Mouse (Mus musculus): ENCODE data around the gene Shroom1. TPM values are rescaled to one million over a fixed set of nuclear protein-coding genes. Genes with fewer than 3 reads are reported as not detected.
A peak's percentile ranks its signal among the peaks of the same experiment; 100 is the strongest.

Shroom1 gene
- total and polyA plus RNA-seq, 2 experiments from 2014 or later, result 3.4 to 10.9 TPM

- H3K4me1 ChIP-seq (ENCODE audit: insufficient read depth, low read length), result no peaks in the 10 kb centered on the region
- H3K4me3 ChIP-seq (ENCODE audit: low read depth, low read length), result no peak overlapping the region
- H3K9me3 ChIP-seq (ENCODE audit: low read length), result no peaks in the 10 kb centered on the region
- no peaks in the 10 kb centered on the region for H3K36me3 ChIP-seq (ENCODE audit: insufficient read depth, low read length)
- no peak overlapping the region for H3K4me2 ChIP-seq (ENCODE audit: low read depth, low read length, poor library complexity, severe bottlenecking)
- DNase-seq (ENCODE audit: low spot score) (no peak), ATAC-seq (ENCODE audit: low FRiP score) (no peak)
- H3K27ac ChIP-seq (ENCODE audit: low read depth, low read length), result no peak overlapping the region
- H3K9ac ChIP-seq (replicated peaks; ENCODE audit: low read length, poor library complexity, severe bottlenecking), result no peak overlapping the region
- no peak for TF ChIP-seq CTCF (IDR thresholded peaks at IDR 0.05)
- H3K27me3 ChIP-seq (ENCODE audit: insufficient read depth, low read length), result no peaks in the 10 kb centered on the region
- 42% methylated on average over 12 of the region's 12 CpGs for WGBS
These were observed 15.1 kb upstream of the Shroom1 start for GRCm38 (mm10) chr11:53441921-53442320.

DNA sequence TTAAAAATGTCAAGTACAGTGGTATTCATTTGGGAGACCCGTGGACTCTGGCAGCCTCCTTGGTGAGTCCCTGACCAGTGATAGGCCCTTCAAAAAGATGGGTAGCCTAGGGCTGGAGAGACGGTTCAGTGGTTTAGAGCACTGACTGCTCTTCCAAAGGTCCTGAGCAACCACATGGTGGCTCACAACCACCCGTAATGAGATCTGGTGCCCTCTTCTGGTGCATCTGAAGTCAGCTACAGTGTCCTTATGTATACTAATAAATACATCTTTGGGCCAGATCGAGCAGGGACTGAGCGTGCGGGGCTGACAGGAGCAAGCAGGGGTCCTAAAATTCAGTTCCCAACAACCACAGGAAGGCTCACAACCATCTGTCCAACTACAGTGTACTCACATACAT lies 13.1 kb upstream of the Shroom1 start:
- Histone ChIP-seq H3K9me3 (ENCODE audit: low read length) (no peaks in the 10 kb centered on the region), H3K9ac (replicated peaks; ENCODE audit: low read length, poor library complexity, severe bottlenecking) (no peak overlapping the region), H3K4me2 (ENCODE audit: low read depth, low read length, poor library complexity, severe bottlenecking) (no peak overlapping the region), H3K36me3 (ENCODE audit: insufficient read depth, low read length) (no peaks in the 10 kb centered on the region), H3K4me3 (ENCODE audit: low read depth, low read length) (no peak overlapping the region), H3K4me1 (ENCODE audit: insufficient read depth, low read length) (no peaks in the 10 kb centered on the region), H3K27me3 (ENCODE audit: insufficient read depth, low read length) (no peaks in the 10 kb centered on the region), H3K27ac (ENCODE audit: low read depth, low read length) (no peak overlapping the region)
- TF ChIP-seq CTCF (IDR thresholded peaks at IDR 0.05), result peak; percentile 70
- no peak for DNase-seq (ENCODE audit: low spot score)
- WGBS, result 31% methylated on average over 6 of the region's 6 CpGs
- no peak for ATAC-seq (ENCODE audit: low FRiP score)

DNA sequence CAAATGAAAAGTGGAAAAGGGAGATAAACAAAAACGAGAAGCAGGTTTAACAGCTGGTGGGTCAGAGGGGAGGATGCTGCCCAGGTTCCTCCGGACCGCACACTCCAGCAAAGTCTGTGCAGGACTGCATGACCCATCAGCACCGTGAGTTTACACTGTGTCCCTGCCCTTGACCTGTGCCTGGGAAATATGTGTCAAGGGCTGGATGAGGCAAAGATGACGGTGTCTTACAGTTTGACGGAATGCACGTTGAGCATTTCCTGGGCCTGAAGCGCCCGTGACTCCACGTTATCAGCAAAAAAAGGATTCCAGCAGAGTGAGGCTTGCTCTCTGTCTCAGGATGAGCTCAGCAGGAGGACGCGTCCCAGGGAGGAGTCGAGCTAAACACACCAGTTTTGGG lies 11.4 kb upstream of the Shroom1 start:
- no peak overlapping the region for H3K9ac ChIP-seq (replicated peaks; ENCODE audit: low read length, poor library complexity, severe bottlenecking)
- no peak overlapping the region for H3K4me2 ChIP-seq (ENCODE audit: low read depth, low read length, poor library complexity, severe bottlenecking)
- ATAC-seq (ENCODE audit: low FRiP score), result no peak
- H3K36me3 ChIP-seq (ENCODE audit: insufficient read depth, low read length), result no peaks in the 10 kb centered on the region
- no peaks in the 10 kb centered on the region for H3K4me1 ChIP-seq (ENCODE audit: insufficient read depth, low read length)
- H3K27ac ChIP-seq (ENCODE audit: low read depth, low read length), result no peak overlapping the region
- DNase-seq (ENCODE audit: low spot score), result no peak
- H3K9me3 ChIP-seq (ENCODE audit: low read length), result no peaks in the 10 kb centered on the region
- no peak for TF ChIP-seq CTCF (IDR thresholded peaks at IDR 0.05)
- H3K4me3 ChIP-seq (ENCODE audit: low read depth, low read length), result no peak overlapping the region
- 53% methylated on average over 13 of the region's 13 CpGs for WGBS
- H3K27me3 ChIP-seq (ENCODE audit: insufficient read depth, low read length), result no peaks in the 10 kb centered on the region

DNA sequence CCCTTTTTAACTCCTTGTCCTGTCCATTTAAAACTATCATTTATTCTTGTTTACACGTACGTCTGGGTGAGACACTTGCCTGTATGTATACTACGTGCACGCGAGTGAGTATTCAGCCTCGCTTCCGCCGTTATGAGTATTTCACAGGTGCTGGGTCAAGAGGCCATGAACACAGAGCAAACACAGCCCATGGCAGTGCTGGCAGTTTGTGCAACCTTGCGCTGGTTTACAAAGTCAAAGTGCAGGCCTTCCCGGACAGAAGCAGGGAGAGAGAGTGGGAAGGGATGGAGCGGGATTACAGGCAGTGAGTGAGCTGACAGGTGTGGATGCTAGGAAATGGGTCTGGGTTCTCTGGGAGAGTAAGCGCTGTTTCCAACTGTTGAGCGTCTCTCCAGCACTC lies 10.8 kb upstream of the Shroom1 start:
- Histone ChIP-seq H3K4me3 (ENCODE audit: low read depth, low read length) (no peak overlapping the region), H3K9me3 (ENCODE audit: low read length) (no peaks in the 10 kb centered on the region), H3K4me1 (ENCODE audit: insufficient read depth, low read length) (no peaks in the 10 kb centered on the region), H3K4me2 (ENCODE audit: low read depth, low read length, poor library complexity, severe bottlenecking) (no peak overlapping the region), H3K9ac (replicated peaks; ENCODE audit: low read length, poor library complexity, severe bottlenecking) (no peak overlapping the region), H3K27ac (ENCODE audit: low read depth, low read length) (no peak overlapping the region), H3K27me3 (ENCODE audit: insufficient read depth, low read length) (no peaks in the 10 kb centered on the region), H3K36me3 (ENCODE audit: insufficient read depth, low read length) (no peaks in the 10 kb centered on the region)
- DNase-seq (ENCODE audit: low spot score), result no peak
- ATAC-seq (ENCODE audit: low FRiP score), result no peak
- WGBS, result 88% methylated on average over 13 of the region's 13 CpGs
- TF ChIP-seq CTCF (IDR thresholded peaks at IDR 0.05), result no peak

- H3K4me3 ChIP-seq (ENCODE audit: low read depth, low read length), result no peak overlapping the region
- H3K4me2 ChIP-seq (ENCODE audit: low read depth, low read length, poor library complexity, severe bottlenecking), result no peak overlapping the region
- H3K27ac ChIP-seq (ENCODE audit: low read depth, low read length), result no peak overlapping the region
- ATAC-seq (ENCODE audit: low FRiP score), result no peak
- H3K4me1 ChIP-seq (ENCODE audit: insufficient read depth, low read length), result no peaks in the 10 kb centered on the region
- H3K9me3 ChIP-seq (ENCODE audit: low read length), result no peaks in the 10 kb centered on the region
- WGBS, result 84% methylated on average over 8 of the region's 8 CpGs
- DNase-seq (ENCODE audit: low spot score), result no peak
- H3K9ac ChIP-seq (replicated peaks; ENCODE audit: low read length, poor library complexity, severe bottlenecking), result no peak overlapping the region
- H3K27me3 ChIP-seq (ENCODE audit: insufficient read depth, low read length), result no peaks in the 10 kb centered on the region
- TF ChIP-seq CTCF (IDR thresholded peaks at IDR 0.05), result no peak
- H3K36me3 ChIP-seq (ENCODE audit: insufficient read depth, low read length), result no peaks in the 10 kb centered on the region
These were observed 9.0 kb upstream of the Shroom1 start for GRCm38 (mm10) chr11:53447996-53448395.

DNA sequence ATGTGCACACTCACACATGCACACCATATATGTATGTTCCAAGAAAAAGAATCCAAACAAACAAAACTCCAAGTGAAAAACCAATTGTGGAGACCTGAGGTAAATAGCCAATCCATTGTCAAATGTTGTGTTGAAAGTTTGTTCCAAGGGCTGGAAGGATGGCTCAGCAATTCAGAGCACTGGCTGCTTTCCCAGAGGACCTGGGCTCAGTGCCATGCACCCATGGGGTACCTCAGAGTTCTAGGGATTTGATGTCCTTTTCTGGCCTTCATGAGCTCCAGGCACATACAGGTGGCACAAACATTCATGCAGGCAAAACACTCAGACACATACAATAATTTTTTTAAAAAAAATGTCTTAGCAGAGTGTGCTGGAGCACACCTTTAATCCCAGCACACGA lies 8.5 kb upstream of the Shroom1 start:
- Histone ChIP-seq H3K4me1 (ENCODE audit: insufficient read depth, low read length) (no peaks in the 10 kb centered on the region), H3K27ac (ENCODE audit: low read depth, low read length) (no peak overlapping the region), H3K4me2 (ENCODE audit: low read depth, low read length, poor library complexity, severe bottlenecking) (no peak overlapping the region), H3K9ac (replicated peaks; ENCODE audit: low read length, poor library complexity, severe bottlenecking) (no peak overlapping the region), H3K9me3 (ENCODE audit: low read length) (no peaks in the 10 kb centered on the region), H3K27me3 (ENCODE audit: insufficient read depth, low read length) (no peaks in the 10 kb centered on the region), H3K36me3 (ENCODE audit: insufficient read depth, low read length) (no peaks in the 10 kb centered on the region), H3K4me3 (ENCODE audit: low read depth, low read length) (no peak overlapping the region)
- no peak for TF ChIP-seq CTCF (IDR thresholded peaks at IDR 0.05)
- no peak for ATAC-seq (ENCODE audit: low FRiP score)
- 85% methylated on average over 1 of the region's 1 CpGs for WGBS
- no peak for DNase-seq (ENCODE audit: low spot score)
